Mouse (Mus musculus) cerebellum, adult 18-20 months (tissue): ENCODE data around the gene Kcnq1.

Experiments
- DNase-seq, 2 experiments: peaks; one replicate each; pipeline ENCODE4 v3.0.0; 2021

Kcnq1 gene

DNA sequence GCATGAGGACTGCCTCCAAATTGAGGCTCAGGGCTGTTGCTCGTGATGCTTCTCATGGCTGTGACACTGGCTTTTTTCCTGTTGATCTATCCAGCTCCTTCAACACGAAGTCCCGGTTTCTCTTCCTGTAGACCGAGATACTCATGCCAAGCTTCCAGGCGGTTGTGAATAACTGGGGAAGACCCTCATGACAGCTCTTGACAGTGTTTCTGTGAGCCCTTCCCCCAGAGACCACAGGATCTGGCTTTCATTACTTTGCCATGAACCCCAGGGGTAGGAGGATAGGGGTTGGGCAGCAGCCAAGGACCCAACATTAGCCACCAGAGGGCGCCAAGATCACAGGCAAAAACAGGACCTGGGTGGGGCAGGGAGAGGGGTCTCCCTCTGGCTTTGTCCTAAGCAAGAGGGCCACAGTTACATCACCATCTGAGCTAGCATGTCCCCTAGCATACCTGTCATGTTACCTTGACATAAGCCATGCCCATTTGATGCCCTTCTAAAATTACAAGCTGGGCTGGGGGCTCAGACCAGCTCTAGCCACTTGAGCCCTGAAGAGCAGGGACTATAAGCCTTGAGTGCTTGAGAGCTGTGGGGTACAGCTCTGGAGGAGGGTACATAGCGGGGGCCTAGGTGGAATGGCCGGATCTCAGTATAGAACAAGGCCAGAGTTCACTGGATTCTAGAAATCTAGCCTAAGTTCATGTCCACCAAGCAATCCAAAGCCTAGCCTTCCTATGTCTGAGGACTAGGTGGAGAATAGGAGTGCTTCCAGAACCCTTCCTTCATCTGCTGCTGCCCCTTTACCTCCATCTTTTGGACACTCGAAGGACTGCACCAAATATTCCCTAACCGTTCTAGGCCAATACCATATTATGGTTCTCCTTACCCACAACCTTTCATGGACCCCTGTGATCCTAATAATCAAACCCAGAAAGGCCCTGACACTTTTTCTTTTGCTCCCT lies 11.3 kb upstream of the Kcnq1 start, which contains the start of gene Trpm5:
Gene Trpm5 (minus strand): TSS at position 51 of the 962 bp plus-strand sequence.
- peak; percentile 39 to 56 for DNase-seq

DNA sequence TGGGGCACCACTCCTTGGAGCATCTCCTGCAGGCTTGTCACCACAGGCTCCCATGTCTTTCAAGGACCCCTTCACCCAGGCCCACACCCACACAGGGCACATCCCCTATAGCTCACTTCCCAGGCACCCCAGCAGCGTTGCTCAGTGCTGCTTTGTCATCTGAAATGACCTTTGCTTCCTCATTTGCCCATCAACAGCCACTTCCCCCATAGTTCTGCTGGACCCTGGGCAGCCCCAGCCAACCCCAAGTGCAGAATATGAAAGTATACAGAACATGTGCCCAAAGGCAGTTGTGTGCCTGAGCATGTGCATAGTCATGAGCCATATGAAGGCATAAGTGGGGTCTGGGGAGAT lies 10.6 kb upstream of the Kcnq1 start:
- DNase-seq: no peak

DNA sequence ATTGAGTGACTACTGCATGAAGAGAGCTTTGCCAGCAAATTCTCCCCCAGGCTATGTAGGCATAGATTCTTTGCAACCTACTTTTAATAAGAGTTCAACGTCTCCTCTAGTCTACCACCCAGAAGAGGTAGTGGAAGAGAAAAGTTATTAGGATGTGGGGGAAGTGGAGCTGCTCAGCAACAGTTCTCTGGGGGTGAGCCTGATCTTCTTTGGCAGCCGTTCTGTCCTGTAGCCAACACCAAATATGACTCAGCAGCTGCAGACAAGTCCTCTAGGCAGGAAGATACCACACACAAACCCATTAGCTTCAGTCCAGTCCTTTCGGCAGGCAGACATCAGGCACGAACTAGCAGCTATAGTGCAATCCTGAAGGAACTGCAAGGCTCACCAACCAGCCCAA lies 5.4 kb upstream of the Kcnq1 start:
- DNase-seq: no peak

DNA sequence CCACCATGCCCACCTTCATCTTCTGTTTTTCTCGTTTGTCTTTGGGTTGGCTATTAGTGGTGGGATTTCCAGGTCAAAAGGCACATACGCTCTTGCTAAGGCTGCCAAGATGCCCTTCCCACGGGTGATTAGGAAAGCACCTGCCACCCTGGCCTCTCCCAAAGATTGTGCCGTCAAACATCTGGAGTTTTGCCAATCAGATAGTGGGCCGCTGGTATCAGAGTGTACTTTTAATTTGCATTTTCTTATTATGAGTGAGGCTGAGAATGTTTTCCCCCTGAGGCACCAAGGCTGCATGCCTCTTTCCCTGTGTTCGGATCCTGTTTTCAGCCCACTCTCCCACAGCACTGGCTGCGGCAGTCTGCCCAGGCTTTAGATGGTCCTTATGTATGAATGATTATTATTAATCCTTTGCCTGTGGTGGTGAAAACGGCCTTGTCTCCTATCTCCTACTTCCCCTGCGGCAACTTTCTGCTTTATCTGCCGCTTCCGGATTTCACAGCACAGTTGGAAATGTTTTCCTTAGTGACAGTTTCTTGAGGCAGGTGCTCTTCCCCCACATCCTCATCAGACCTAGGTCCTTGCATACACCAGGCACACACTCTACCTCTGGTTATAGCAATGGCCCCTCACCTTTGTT lies 784 bp upstream of the Kcnq1 start:
- no peak for DNase-seq

DNA sequence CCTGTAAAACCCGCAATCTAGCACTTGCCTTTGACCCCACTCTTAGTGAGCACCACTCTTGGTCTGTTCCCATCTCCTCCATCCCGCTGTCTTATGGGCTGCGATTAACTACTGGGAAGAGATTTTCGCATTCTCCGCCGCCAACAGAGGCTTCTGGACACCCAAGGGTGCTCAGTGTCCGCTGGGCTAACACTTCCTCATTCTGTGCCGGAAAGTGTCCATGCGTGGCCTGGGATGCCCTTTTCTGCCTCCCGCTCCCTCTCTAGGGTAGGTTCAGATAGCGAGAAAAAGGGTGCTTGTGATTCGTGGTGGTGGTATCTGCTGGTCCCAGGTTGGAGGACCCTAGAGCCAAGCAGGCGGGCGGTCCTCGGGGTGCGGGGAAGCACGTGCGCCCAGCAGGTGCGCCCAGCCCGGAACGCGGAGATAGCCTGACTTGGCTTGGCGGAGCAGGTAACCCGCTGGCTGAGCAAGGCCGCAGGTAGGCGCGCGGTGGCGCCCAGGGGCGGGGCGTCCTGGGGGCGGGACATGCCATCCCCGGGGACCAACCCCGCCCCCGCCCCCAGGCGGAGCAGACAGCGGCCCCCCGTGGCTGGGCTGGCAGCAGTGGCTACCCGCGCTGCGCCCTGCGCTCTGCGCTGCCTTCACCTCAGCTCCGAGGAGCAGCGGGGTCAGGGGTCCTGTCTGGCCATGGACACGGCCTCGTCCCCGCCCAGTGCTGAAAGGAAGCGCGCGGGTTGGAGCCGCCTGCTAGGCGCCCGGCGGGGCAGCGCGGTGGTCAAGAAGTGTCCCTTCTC lies 707 bp downstream of the Kcnq1 start:
- DNase-seq: no peak

DNA sequence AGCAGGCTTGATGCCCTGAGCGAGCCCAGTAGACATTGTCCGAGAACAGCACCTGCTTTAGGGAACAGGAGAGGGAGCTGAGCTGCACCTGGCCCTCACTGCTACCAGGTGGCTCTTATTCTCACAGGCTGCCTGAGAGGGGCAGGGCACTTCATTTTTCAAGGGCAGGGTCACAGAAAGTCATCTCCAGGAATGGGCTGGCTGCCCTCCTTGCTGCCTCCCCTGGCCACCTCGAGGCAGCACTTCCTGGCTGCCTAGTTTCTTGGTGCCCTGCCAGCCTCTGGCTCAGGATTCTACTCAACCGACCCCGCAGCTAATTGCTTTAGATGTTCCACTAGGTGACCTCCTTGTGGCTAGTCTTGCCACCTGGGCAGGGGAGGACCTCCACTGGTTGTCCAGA lies 2.0 kb downstream of the Kcnq1 start:
- peak; percentile 25 to 26 for DNase-seq

- DNase-seq: no peak
Observed at GRCm38 (mm10) chr7:143108996-143109660, 3.0 kb downstream of the Kcnq1 start.

DNA sequence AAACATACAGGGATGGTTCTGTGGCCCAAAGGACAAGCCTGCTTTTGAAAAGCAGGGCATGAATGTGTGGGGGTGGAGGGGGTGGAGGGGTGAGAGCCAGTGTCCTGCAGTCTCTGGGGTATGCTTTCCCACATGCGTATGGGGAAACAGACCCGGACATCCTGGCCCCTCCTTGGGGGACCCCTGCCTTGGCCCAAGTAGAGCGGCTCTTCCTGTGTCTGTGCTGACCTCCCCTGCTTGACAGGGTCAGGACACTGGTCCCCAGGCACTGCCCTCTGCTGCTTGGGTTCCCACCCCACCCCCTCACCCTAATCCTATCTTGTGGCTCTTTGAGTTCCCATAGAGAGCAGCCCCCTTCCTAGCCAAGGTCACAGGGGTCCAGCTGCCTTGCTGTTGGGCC lies 3.5 kb downstream of the Kcnq1 start:
- DNase-seq: no peak

GRCm38 (mm10) chr7:143110803-143111202 lies 4.6 kb downstream of the Kcnq1 start:
- no peak for DNase-seq

DNA sequence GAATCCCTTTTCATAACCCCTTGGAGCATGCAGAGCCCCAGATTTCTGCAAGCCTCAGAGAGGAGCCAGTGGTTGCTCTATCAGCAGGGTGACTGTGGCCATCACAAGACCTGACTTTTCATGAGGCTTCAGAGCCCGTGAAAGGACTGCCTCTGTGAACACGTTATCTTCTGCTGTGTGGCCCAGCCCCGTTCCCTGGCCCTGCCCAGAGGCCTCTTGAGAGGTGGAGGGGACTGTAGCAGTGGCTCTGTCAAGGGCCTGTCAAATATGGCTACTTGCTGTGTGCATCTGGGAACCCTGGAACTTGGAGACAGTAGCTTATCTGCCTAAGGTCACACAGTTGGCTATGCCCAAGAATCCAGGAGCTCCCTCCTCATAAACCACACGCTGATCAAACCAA lies 5.6 kb downstream of the Kcnq1 start:
- DNase-seq: no peak

DNA sequence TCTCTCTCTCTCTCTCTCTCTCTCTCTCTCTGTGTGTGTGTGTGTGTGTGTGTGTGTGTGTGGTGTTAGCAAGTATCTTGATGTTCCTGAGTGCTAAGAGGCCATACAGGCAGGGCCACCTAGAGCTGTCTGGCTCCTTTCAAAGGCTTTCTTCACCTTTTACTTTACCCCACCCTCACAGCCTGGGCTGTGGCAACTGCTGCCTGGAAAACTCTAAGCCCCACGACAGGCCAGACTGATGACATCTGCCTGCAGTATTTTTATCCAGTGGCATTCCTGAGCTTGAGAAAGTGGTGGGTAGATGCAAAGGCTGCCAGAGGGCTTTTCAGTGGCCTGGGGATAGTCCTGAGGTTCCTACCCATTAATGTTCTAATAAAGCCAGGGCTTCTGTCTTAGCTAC lies 6.2 kb downstream of the Kcnq1 start:
- no peak for DNase-seq

DNA sequence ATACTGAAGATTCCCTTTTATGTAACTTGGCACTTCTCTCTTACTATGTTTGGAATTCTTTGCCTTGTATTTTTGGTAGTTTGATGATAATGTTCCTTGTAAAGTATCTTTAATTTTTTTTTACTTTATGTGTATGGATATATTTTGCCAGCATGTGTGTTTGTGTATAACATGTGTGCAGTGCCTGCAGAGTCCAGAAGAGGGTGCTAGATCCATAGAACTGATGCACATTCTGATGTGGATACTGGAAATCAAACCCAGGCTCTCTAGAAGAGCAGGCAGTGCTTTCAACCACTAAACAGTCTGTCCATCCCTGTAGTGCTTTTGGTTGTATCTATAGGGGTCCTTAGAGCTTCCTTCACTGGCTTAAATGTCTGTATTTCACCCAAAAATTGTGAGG lies 8.6 kb downstream of the Kcnq1 start:
- no peak for DNase-seq

DNA sequence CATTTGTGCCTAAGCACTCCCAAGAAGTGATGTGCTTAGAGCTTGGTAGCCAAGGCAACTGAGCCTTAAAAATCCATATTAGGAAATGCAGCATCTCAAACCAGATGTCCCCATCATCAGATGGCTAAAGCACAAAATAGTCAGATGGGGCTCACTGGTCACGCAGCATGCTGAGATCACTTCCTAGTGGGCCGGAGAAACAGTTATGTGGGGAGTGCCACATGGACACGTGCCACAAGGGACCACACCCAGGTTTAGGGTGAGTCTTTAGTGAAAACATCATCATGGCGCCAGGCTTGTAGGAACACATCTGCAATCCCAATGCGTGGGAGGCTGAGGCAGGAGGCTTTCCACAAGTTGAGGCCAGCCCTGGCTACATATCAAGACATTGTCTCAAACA lies 10.4 kb downstream of the Kcnq1 start:
- DNase-seq: no peak

- DNase-seq: no peak
Observed at GRCm38 (mm10) chr7:143119407-143119806, 13.2 kb downstream of the Kcnq1 start.

GRCm38 (mm10) chr7:143119826-143120225 lies 13.7 kb downstream of the Kcnq1 start:
- DNase-seq: no peak

GRCm38 (mm10) chr7:143122191-143122590 lies 16.0 kb downstream of the Kcnq1 start:
- no peak for DNase-seq

- peak; percentile 80 to 81 for DNase-seq
Observed at GRCm38 (mm10) chr7:143123876-143124669, 17.9 kb downstream of the Kcnq1 start.

GRCm38 (mm10) chr7:143124902-143125301 lies 18.7 kb downstream of the Kcnq1 start:
- DNase-seq: peak; percentile 45 to 54

GRCm38 (mm10) chr7:143132815-143133214 lies 26.7 kb downstream of the Kcnq1 start:
- DNase-seq: no peak

- no peak for DNase-seq
Observed at GRCm38 (mm10) chr7:143136125-143136524, 30.0 kb downstream of the Kcnq1 start.

DNA sequence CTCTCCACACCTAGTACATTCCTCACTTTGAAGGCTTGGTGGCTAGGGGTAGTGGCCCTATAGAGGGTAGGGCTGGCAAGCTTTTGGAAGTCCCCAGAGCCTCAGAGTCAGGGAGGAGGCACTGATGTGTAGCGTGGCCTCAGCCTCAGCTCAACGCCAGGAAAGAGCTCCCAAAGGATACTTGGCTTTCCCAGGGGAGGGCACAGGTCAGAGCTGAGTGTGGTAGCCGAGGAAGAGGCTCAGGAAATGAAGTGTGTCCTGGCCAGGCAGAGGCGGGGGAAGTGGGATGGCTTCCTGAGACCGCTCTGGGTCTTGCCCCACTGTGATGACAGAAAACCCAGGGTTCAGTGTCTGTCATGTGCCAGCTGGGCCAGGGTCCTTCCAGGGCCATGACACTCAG lies 30.4 kb downstream of the Kcnq1 start:
- DNase-seq: no peak

- DNase-seq: peak; percentile 66 to 77
Observed at GRCm38 (mm10) chr7:143138789-143139188, 32.6 kb downstream of the Kcnq1 start.
